Mouse (Mus musculus) liver, embryonic 14.5 days (tissue): Measurements from ENCODE around the gene Pomgnt2. TPM values are rescaled to one million over a fixed set of nuclear protein-coding genes. Genes with fewer than 3 reads are reported as not detected.
"Not testable (repeated sequence)": the region's sequence is repeated elsewhere in the genome, so short reads cannot be mapped to it uniquely, and the experiment has no call there.

Experiments
- ATAC-seq: fragments of 200-750 bp; cut with Nextera tagmentation; 2 replicates; pipeline ENCODE4 v1.8.0; 2017; ENCODE audit warnings: moderate number of reproducible peaks, mild to moderate bottlenecking, moderate library complexity; ENCODE audit not compliant: insufficient read depth
- DNase-seq, 3 experiments: peaks; one replicate each; pipeline ENCODE4 v3.0.0-alpha.2; 2012 to 2013; ENCODE audit warnings: low read depth in 3 of 3, low spot score in 3 of 3
- H3K27ac ChIP-seq: fragments of 300-500 bp; sonication (generic); 2 replicates; pipeline ENCODE4 v1.5.1; 2014; ENCODE audit warnings: moderate library complexity, mild to moderate bottlenecking, control low read depth, inconsistent platforms
- H3K27me3 ChIP-seq: fragments of 300-500 bp; sonication (generic); 2 replicates; pipeline ENCODE4 v1.6.1; 2014; ENCODE audit warnings: mild to moderate bottlenecking, low read length, moderate library complexity; ENCODE audit not compliant: control insufficient read depth, insufficient read depth
- H3K36me3 ChIP-seq: fragments of 300-500 bp; sonication (generic); replicated peaks from 2 replicates; pipeline ENCODE4 v1.6.1; 2014; ENCODE audit warnings: low read depth; ENCODE audit not compliant: control insufficient read depth, insufficient read depth
- H3K4me1 ChIP-seq, 2 experiments: fragments of 200-500 bp in 1 of 2; fragments of 300-500 bp in 1 of 2; sonication (generic) in 1 of 2; replicated peaks; 2 replicates each; pipeline ENCODE4 v1.6.1; 2012 to 2014; ENCODE audit warnings: antibody characterized with exemption in 1 of 2, inconsistent platforms in 1 of 2, low read length in 1 of 2; ENCODE audit not compliant: control insufficient read depth in 2 of 2, insufficient read depth in 2 of 2
- H3K4me2 ChIP-seq: fragments of 300-500 bp; sonication (generic); 2 replicates; pipeline ENCODE4 v1.6.1; 2014; ENCODE audit warnings: low read depth, mild to moderate bottlenecking, control low read depth, moderate library complexity
- H3K4me3 ChIP-seq, 2 experiments: fragments of 200-500 bp in 1 of 2; fragments of 300-500 bp in 1 of 2; sonication (generic) in 1 of 2; 2 replicates each; pipeline ENCODE4 v1.5.1; 2012 to 2014; ENCODE audit warnings: low read depth in 2 of 2, low read length in 2 of 2, mild to moderate bottlenecking in 2 of 2, control low read depth in 1 of 2, inconsistent platforms in 1 of 2, moderate library complexity in 1 of 2; ENCODE audit not compliant: insufficient read depth in 1 of 2
- H3K9ac ChIP-seq: fragments of 300-500 bp; sonication (generic); replicated peaks from 2 replicates; pipeline ENCODE4 v1.6.1; 2014; ENCODE audit warnings: mild to moderate bottlenecking, control low read depth, moderate library complexity
- H3K9me3 ChIP-seq: fragments of 300-500 bp; sonication (generic); 2 replicates; pipeline ENCODE4 v1.6.1; 2016; ENCODE audit warnings: low read length, mixed read lengths; ENCODE audit not compliant: control insufficient read depth
- CTCF ChIP-seq: IDR thresholded peaks from 2 replicates; pipeline ENCODE4 v1.5.1; 2016; ENCODE audit warnings: antibody characterized with exemption, low read depth, control low read depth
- EP300 ChIP-seq: IDR thresholded peaks from 2 replicates; pipeline ENCODE4 v1.6.1; 2016; ENCODE audit warnings: antibody characterized with exemption, low read depth
- WGBS: fragments of 180-500 bp; shearing (Covaris S2); extraction: QIAGEN DNeasy Blood & Tissue Kit; methylation state at CpG from one replicate; pipeline ENCODE4 v1.1.7; 2014; ENCODE audit not compliant: insufficient replicate concordance; 5-methylcytosine and 5-hydroxymethylcytosine counted together
- polyA plus RNA-seq, 2 experiments: library from polyadenylated mRNA; depleted of rRNA in 1 of 2; stranded (reverse) in 1 of 2; unstranded in 1 of 2; fragments of >200 nt; fragmentation: Nextera tagmentation in 1 of 2; extraction: Ambion mirVana in 1 of 2; gene quantifications; 2 replicates each; pipeline versions ENCODE4 v1.2.1 to v1.2.3; 2012 to 2014

Gene Pomgnt2
- polyA plus RNA-seq, 2 experiments, result 1.7 to 1.9 TPM

DNA sequence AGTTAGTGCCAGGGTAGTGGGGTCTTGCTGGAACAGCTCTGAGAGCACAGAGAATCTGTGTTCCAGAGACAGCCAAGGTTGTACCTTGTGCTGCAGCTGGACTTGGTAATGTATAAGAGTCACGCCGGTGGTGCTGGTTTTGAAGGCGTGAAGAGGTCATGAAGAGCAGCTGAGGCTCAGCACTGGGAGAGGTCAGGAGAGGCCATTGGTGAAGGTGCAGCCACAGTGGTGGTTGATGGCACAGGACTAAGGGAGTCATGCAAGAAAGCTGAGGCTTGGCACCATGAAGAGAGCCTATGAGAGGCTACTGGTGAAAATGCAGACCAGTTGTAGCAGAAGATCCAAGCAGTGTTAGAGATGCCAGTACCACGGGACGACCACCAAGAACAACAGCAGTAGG, 24.7 kb upstream of the Pomgnt2 start:
- Histone ChIP-seq H3K9ac (no peak overlapping the region), H3K9me3 (no peaks in the 10 kb centered on the region), H3K4me3 (no peak overlapping the region), H3K36me3 (no peaks in the 10 kb centered on the region), H3K4me2 (no peak overlapping the region), H3K4me1 (no peaks in the 10 kb centered on the region), H3K27me3 (no peaks in the 10 kb centered on the region), H3K27ac (no peak overlapping the region)
- no peak for DNase-seq
- ATAC-seq, result no peak
- WGBS, result 69% methylated on average over 5 of the region's 5 CpGs
- TF ChIP-seq EP300, result no peak
- TF ChIP-seq CTCF, result no peak

DNA sequence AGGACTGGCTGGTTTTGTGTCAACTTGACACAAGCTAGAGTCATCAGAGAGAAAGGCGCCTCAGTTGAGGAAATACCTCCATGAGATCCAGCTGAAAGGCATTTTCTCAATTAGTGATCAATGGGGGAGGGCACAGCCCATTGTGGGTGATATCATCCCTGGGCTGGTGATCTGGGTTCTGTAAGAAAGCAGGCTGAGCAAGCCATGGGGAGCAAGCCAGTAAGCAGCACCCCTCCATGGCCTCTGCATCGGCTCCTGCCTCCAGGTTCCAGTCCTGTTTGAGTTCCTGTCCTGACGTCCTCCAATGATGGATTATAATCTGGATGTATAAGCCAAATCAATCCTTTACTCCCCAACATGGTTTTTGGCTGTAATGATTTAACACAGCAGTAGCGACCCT, 24.3 kb upstream of the Pomgnt2 start:
- H3K4me1 ChIP-seq, ATAC-seq, H3K27me3 ChIP-seq, H3K4me2 ChIP-seq, H3K27ac ChIP-seq, H3K9ac ChIP-seq, H3K36me3 ChIP-seq, H3K4me3 ChIP-seq, H3K9me3 ChIP-seq, DNase-seq: not testable (repeated sequence)
- WGBS, result 53% methylated on average over 4 of the region's 4 CpGs

DNA sequence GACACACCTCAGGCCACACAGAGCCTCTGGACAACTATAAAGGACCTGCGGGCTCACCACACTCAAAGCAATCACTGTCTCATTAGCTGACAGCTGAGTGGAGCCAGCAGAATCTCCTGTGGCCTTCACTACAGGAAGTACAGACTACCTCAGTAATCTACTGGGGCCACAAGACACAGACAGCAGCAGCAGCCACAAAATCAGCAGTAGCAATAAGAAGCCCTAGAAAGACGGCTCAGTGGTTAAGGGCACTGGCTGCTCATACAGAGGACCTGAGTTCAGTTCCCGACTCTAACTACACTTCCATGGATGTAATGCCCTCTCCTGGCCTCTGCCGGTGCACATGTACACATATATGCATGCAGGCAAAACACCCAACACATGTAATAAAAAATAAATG, 23.4 kb upstream of the Pomgnt2 start:
- Histone ChIP-seq H3K9ac (no peak overlapping the region), H3K4me2 (no peak overlapping the region), H3K36me3 (no peaks in the 10 kb centered on the region), H3K4me3 (no peak overlapping the region), H3K27me3 (no peaks in the 10 kb centered on the region), H3K9me3 (no peaks in the 10 kb centered on the region), H3K4me1 (no peaks in the 10 kb centered on the region), H3K27ac (no peak overlapping the region)
- DNase-seq, result no peak
- WGBS, result 59% methylated on average over 4 of the region's 4 CpGs
- no peak for TF ChIP-seq EP300
- TF ChIP-seq CTCF, result no peak
- ATAC-seq, result no peak

DNA sequence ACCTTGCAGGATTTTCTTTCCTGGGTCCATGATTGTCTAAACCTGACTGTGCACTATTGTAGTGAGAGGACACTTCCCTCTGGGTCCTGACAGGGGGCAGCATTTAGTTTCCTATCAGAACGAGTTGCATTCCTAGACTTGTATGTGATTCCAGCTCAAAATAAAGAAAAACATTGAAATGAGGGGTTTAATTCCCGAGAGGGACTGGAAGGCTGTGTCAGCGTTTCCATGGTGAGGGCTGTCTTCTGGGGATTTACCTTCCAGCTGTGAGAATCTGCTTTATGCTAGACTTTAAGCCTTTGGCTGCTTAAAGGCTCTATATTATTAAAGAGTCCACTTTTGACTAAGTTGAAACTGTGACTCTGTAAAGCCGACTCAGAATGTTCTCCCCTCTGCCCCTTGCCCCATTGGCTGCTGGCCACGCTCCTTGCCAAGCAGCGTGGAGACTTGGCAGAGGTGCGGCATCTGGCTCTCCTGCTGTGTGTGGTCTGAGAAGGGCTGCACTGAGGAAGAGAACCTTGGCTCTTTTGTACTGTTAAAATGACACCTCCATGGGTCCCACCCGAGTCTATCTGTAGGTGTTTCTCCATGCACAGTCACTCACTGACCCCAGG, 22.0 kb upstream of the Pomgnt2 start:
- TF ChIP-seq EP300 (no peak), CTCF (peak; percentile 43)
- Histone ChIP-seq H3K27me3 (no peaks in the 10 kb centered on the region), H3K9me3 (no peaks in the 10 kb centered on the region), H3K4me2 (no peak overlapping the region), H3K4me1 (no peaks in the 10 kb centered on the region), H3K36me3 (no peaks in the 10 kb centered on the region), H3K4me3 (no peak overlapping the region), H3K9ac (no peak overlapping the region), H3K27ac (no peak overlapping the region)
- ATAC-seq (no peak), DNase-seq (no peak)
- WGBS, result 29% methylated on average over 8 of the region's 8 CpGs

DNA sequence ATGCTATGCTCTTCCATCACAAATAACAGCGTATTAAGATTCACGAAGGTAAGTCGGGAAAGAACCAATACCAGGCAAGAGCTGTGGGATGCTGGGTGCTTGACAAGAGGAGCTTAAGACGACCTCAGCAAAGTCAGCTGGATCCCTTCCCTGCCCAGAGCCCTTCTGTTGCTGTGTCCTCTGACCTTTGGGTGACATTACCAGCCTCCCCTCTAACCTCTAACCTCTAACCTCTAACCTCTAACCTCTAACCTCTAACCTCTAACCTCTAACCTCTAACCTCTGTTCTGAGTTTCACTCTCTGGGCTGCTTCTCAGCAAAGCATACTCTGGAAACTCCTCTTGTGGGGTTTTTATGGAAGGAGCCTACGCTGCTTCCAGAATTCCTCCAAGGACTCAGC, 21.2 kb upstream of the Pomgnt2 start:
- no peaks in the 10 kb centered on the region for H3K36me3 ChIP-seq
- no peak overlapping the region for H3K27ac ChIP-seq
- ATAC-seq, result no peak
- no peak for DNase-seq
- no peak overlapping the region for H3K9ac ChIP-seq
- 64% methylated on average over 5 of the region's 5 CpGs for WGBS
- no peaks in the 10 kb centered on the region for H3K27me3 ChIP-seq
- H3K9me3 ChIP-seq, result no peaks in the 10 kb centered on the region
- H3K4me1 ChIP-seq, result no peaks in the 10 kb centered on the region
- no peak overlapping the region for H3K4me3 ChIP-seq
- no peak overlapping the region for H3K4me2 ChIP-seq
- no peak for TF ChIP-seq EP300
- no peak for TF ChIP-seq CTCF
